Mouse (Mus musculus) neural tube, embryonic 12.5 days (tissue): ENCODE measurements around the gene Aco1. TPM values are rescaled to one million over a fixed set of nuclear protein-coding genes. Genes with fewer than 3 reads are reported as not detected.

Experiments used
- ATAC-seq: fragments of 200-750 bp; cut with Nextera tagmentation; 2 replicates; pipeline ENCODE4 v1.8.0; 2017; ENCODE audit warnings: low read depth, mild to moderate bottlenecking, moderate TSS enrichment, moderate library complexity; ENCODE audit not compliant: low FRiP score
- H3K27ac ChIP-seq: fragments of 300-500 bp; sonication (generic); 2 replicates; pipeline ENCODE4 v1.5.1; 2016
- H3K27me3 ChIP-seq: fragments of 300-500 bp; sonication (generic); replicated peaks from 2 replicates; pipeline ENCODE4 v1.6.1; 2016; ENCODE audit warnings: mild to moderate bottlenecking
- H3K36me3 ChIP-seq: fragments of 300-500 bp; sonication (generic); 2 replicates; pipeline ENCODE4 v1.6.1; 2016; ENCODE audit warnings: mild to moderate bottlenecking
- H3K4me1 ChIP-seq: fragments of 300-500 bp; sonication (generic); 2 replicates; pipeline ENCODE4 v1.6.1; 2016
- H3K4me2 ChIP-seq: fragments of 300-500 bp; sonication (generic); replicated peaks from 2 replicates; pipeline ENCODE4 v1.6.1; 2016; ENCODE audit warnings: mild to moderate bottlenecking
- H3K4me3 ChIP-seq: fragments of 300-500 bp; sonication (generic); 2 replicates; pipeline ENCODE4 v1.5.1; 2016
- H3K9ac ChIP-seq: fragments of 300-500 bp; sonication (generic); 2 replicates; pipeline ENCODE4 v1.6.1; 2016; ENCODE audit warnings: mild to moderate bottlenecking
- H3K9me3 ChIP-seq: fragments of 300-500 bp; sonication (generic); 2 replicates; pipeline ENCODE4 v1.6.1; 2016; ENCODE audit warnings: mild to moderate bottlenecking
- whole genome bisulfite sequencing: fragments of 180-500 bp; shearing (Covaris S2); methylation state at CpG from one replicate; pipeline ENCODE4 v1.1.7; 2016; 5-methylcytosine and 5-hydroxymethylcytosine counted together
- polyA plus RNA-seq: library from polyadenylated mRNA; unstranded; fragments of >200 nt; fragmentation: Nextera tagmentation; extraction: Ambion mirVana; gene quantifications from 2 replicates; pipeline ENCODE4 v1.2.1, GENCODE M21; 2016

The Aco1 gene
- polyA plus RNA-seq, 1 experiment from 2014 or later: 58.5 TPM

- Histone ChIP-seq H3K9me3 (no peaks in the 10 kb centered on the region), H3K4me1 (no peaks in the 10 kb centered on the region), H3K36me3 (peaks cover 75% of the 10 kb centered on the region), H3K27me3 (no peaks in the 10 kb centered on the region), H3K4me2 (no peak overlapping the region), H3K27ac (no peak overlapping the region), H3K4me3 (no peak overlapping the region), H3K9ac (no peak overlapping the region)
- no peak for ATAC-seq
- WGBS: 87% methylated on average over 2 of the region's 2 CpGs
Measured at GRCm38 (mm10) chr4:40192246-40192645, 49.4 kb downstream of the Aco1 start.

- Histone ChIP-seq H3K27ac (no peak overlapping the region), H3K36me3 (peaks cover 74% of the 10 kb centered on the region), H3K27me3 (no peaks in the 10 kb centered on the region), H3K9me3 (no peaks in the 10 kb centered on the region), H3K9ac (no peak overlapping the region), H3K4me2 (no peak overlapping the region), H3K4me1 (no peaks in the 10 kb centered on the region), H3K4me3 (no peak overlapping the region)
- ATAC-seq: no peak
- 79% methylated on average over 9 of the region's 9 CpGs for WGBS
Measured at GRCm38 (mm10) chr4:40193461-40193860, 50.6 kb downstream of the Aco1 start.

- Histone ChIP-seq H3K27ac (no peak overlapping the region), H3K9me3 (no peaks in the 10 kb centered on the region), H3K36me3 (peaks cover 64% of the 10 kb centered on the region), H3K9ac (no peak overlapping the region), H3K27me3 (no peaks in the 10 kb centered on the region), H3K4me1 (no peaks in the 10 kb centered on the region), H3K4me2 (no peak overlapping the region), H3K4me3 (no peak overlapping the region)
- no peak for ATAC-seq
- 96% methylated on average over 2 of the region's 2 CpGs for WGBS
Measured at GRCm38 (mm10) chr4:40195336-40195735, 52.5 kb downstream of the Aco1 start.

GRCm38 (mm10) chr4:40202205-40202604, 59.3 kb downstream of the Aco1 start:
- no peaks in the 10 kb centered on the region for H3K27me3 ChIP-seq
- H3K27ac ChIP-seq: no peak overlapping the region
- H3K4me3 ChIP-seq: no peak overlapping the region
- no peak overlapping the region for H3K4me2 ChIP-seq
- peaks cover 25% of the 10 kb centered on the region for H3K36me3 ChIP-seq
- ATAC-seq: no peak
- 92% methylated on average over 6 of the region's 6 CpGs for WGBS
- H3K9ac ChIP-seq: no peak overlapping the region
- H3K4me1 ChIP-seq: no peaks in the 10 kb centered on the region
- no peaks in the 10 kb centered on the region for H3K9me3 ChIP-seq

- Histone ChIP-seq H3K27ac (no peak overlapping the region), H3K27me3 (no peaks in the 10 kb centered on the region), H3K36me3 (peaks cover 5% of the 10 kb centered on the region; the same call in 1 of the 2 replicates), H3K4me3 (no peak overlapping the region), H3K9ac (no peak overlapping the region), H3K9me3 (no peaks in the 10 kb centered on the region), H3K4me1 (no peaks in the 10 kb centered on the region), H3K4me2 (no peak overlapping the region)
- ATAC-seq: no peak
- 95% methylated on average over 3 of the region's 3 CpGs for WGBS
Measured at GRCm38 (mm10) chr4:40204374-40204773, 61.5 kb downstream of the Aco1 start.

- H3K36me3 ChIP-seq: peaks cover 4% of the 10 kb centered on the region; the same call in 1 of the 2 replicates
- H3K9me3 ChIP-seq: no peaks in the 10 kb centered on the region
- WGBS: 93% methylated on average over 22 of the region's 22 CpGs
- ATAC-seq: no peak
- H3K27ac ChIP-seq: no peak overlapping the region
- no peaks in the 10 kb centered on the region for H3K4me1 ChIP-seq
- no peaks in the 10 kb centered on the region for H3K27me3 ChIP-seq
- H3K9ac ChIP-seq: no peak overlapping the region
- H3K4me3 ChIP-seq: no peak overlapping the region
- no peak overlapping the region for H3K4me2 ChIP-seq
Measured at GRCm38 (mm10) chr4:40205231-40205903, 62.5 kb downstream of the Aco1 start.

- H3K4me1 ChIP-seq: no peaks in the 10 kb centered on the region
- H3K27ac ChIP-seq: no peak overlapping the region
- H3K4me3 ChIP-seq: no peak overlapping the region
- no peaks in the 10 kb centered on the region for H3K9me3 ChIP-seq
- H3K4me2 ChIP-seq: no peak overlapping the region
- WGBS: 74% methylated on average over 5 of the region's 5 CpGs
- no peak overlapping the region for H3K9ac ChIP-seq
- H3K36me3 ChIP-seq: no peaks in the 10 kb centered on the region
- no peak for ATAC-seq
- no peaks in the 10 kb centered on the region for H3K27me3 ChIP-seq
Measured at GRCm38 (mm10) chr4:40207701-40208100, 64.8 kb downstream of the Aco1 start.

GRCm38 (mm10) chr4:40212177-40212576, 69.3 kb downstream of the Aco1 start:
- H3K9me3 ChIP-seq: no peaks in the 10 kb centered on the region
- ATAC-seq: no peak
- H3K4me1 ChIP-seq: no peaks in the 10 kb centered on the region
- H3K4me2 ChIP-seq: no peak overlapping the region
- H3K9ac ChIP-seq: no peak overlapping the region
- no peak overlapping the region for H3K27ac ChIP-seq
- H3K27me3 ChIP-seq: no peaks in the 10 kb centered on the region
- no peak overlapping the region for H3K4me3 ChIP-seq
- 90% methylated on average over 4 of the region's 6 CpGs for WGBS
- H3K36me3 ChIP-seq: no peaks in the 10 kb centered on the region

- Histone ChIP-seq H3K9me3 (no peaks in the 10 kb centered on the region), H3K4me2 (no peak overlapping the region), H3K9ac (no peak overlapping the region), H3K4me1 (peaks cover 3% of the 10 kb centered on the region; the same call in 1 of the 2 replicates), H3K27me3 (no peaks in the 10 kb centered on the region), H3K4me3 (no peak overlapping the region), H3K27ac (no peak overlapping the region), H3K36me3 (no peaks in the 10 kb centered on the region)
- no peak for ATAC-seq
- 55% methylated on average over 3 of the region's 3 CpGs for WGBS
Measured at GRCm38 (mm10) chr4:40217910-40218309, 75.0 kb downstream of the Aco1 start.

GRCm38 (mm10) chr4:40218382-40218781, 75.5 kb downstream of the Aco1 start:
- no peaks in the 10 kb centered on the region for H3K36me3 ChIP-seq
- peaks cover 3% of the 10 kb centered on the region; the same call in 1 of the 2 replicates for H3K4me1 ChIP-seq
- no peak overlapping the region for H3K27ac ChIP-seq
- no peak overlapping the region for H3K9ac ChIP-seq
- 81% methylated on average over 7 of the region's 7 CpGs for WGBS
- no peaks in the 10 kb centered on the region for H3K27me3 ChIP-seq
- no peak overlapping the region for H3K4me2 ChIP-seq
- H3K4me3 ChIP-seq: no peak overlapping the region
- no peaks in the 10 kb centered on the region for H3K9me3 ChIP-seq
- no peak for ATAC-seq

- Histone ChIP-seq H3K4me2 (peak overlapping the region; percentile 22; the same call in 1 of the 2 replicates), H3K27me3 (no peaks in the 10 kb centered on the region), H3K27ac (no peak overlapping the region), H3K4me1 (peaks cover 3% of the 10 kb centered on the region; the same call in 1 of the 2 replicates), H3K4me3 (no peak overlapping the region), H3K9me3 (no peaks in the 10 kb centered on the region), H3K9ac (no peak overlapping the region), H3K36me3 (no peaks in the 10 kb centered on the region)
- no peak for ATAC-seq
- WGBS: 22% methylated on average over 12 of the region's 12 CpGs
Measured at GRCm38 (mm10) chr4:40220437-40220836, 77.6 kb downstream of the Aco1 start.

- Histone ChIP-seq H3K27me3 (no peaks in the 10 kb centered on the region), H3K9ac (no peak overlapping the region), H3K9me3 (no peaks in the 10 kb centered on the region), H3K4me2 (no peak overlapping the region), H3K36me3 (no peaks in the 10 kb centered on the region), H3K4me3 (no peak overlapping the region), H3K27ac (no peak overlapping the region), H3K4me1 (peaks cover 3% of the 10 kb centered on the region; the same call in 1 of the 2 replicates)
- no peak for ATAC-seq
- 30% methylated on average over 14 of the region's 14 CpGs for WGBS
Measured at GRCm38 (mm10) chr4:40221004-40221760, 78.3 kb downstream of the Aco1 start.
